Mouse (Mus musculus) heart, adult 2 months (tissue): ENCODE measurements around the gene Tmem161a. TPM values are rescaled to one million over a fixed set of nuclear protein-coding genes. Genes with fewer than 3 reads are reported as not detected.

Experiments
- DNase-seq, 2 experiments: peaks; one replicate each; pipeline ENCODE4 v3.0.0; 2021
- H3K27ac ChIP-seq: fragments of 200-600 bp; 2 replicates; pipeline ENCODE4 v1.8.1; 2022
- H3K27me3 ChIP-seq: fragments of 200-500 bp; 2 replicates; pipeline ENCODE4 v1.6.1; 2012; ENCODE audit warnings: mild to moderate bottlenecking, low read length, inconsistent platforms, mixed read lengths; ENCODE audit not compliant: control insufficient read depth, insufficient read depth
- H3K36me3 ChIP-seq: fragments of 200-500 bp; 2 replicates; pipeline ENCODE4 v1.6.1; 2012; ENCODE audit warnings: low read length, inconsistent platforms; ENCODE audit not compliant: control insufficient read depth, insufficient read depth
- H3K4me1 ChIP-seq: fragments of 200-500 bp; 2 replicates; pipeline ENCODE4 v1.6.1; 2011; ENCODE audit warnings: low read length; ENCODE audit not compliant: control insufficient read depth, insufficient read depth
- H3K4me3 ChIP-seq: fragments of 200-600 bp; 2 replicates; pipeline ENCODE4 v1.8.1; 2022
- H3K79me2 ChIP-seq: fragments of 200-500 bp; replicated peaks from 2 replicates; pipeline ENCODE4 v1.6.1; 2012; ENCODE audit warnings: mild to moderate bottlenecking, inconsistent platforms, low read length, moderate library complexity, mixed read lengths; ENCODE audit not compliant: control insufficient read depth, insufficient read depth
- H3K9ac ChIP-seq: fragments of 200-500 bp; 2 replicates; pipeline ENCODE4 v1.6.1; 2012; ENCODE audit warnings: low read depth, mild to moderate bottlenecking, control low read depth, inconsistent platforms, low read length, mixed read lengths
- CTCF ChIP-seq: fragments of 200-600 bp; IDR thresholded peaks from 2 replicates; pipeline ENCODE4 v1.8.1; 2022; ENCODE audit warnings: antibody characterized with exemption, mild to moderate bottlenecking, moderate library complexity
- EP300 ChIP-seq: fragments of 200-500 bp; IDR thresholded peaks from 2 replicates; pipeline ENCODE4 v1.6.1; 2011; ENCODE audit warnings: low read depth, low read length, control low read depth; ENCODE audit not compliant: insufficient read depth
- POLR2A ChIP-seq: fragments of 200-500 bp; IDR thresholded peaks from 2 replicates; pipeline ENCODE4 v1.6.1; 2011; ENCODE audit warnings: mild to moderate bottlenecking, low read depth, low read length, control low read depth; ENCODE audit not compliant: insufficient read depth
- WGBS: fragments of 180-500 bp; shearing (Covaris S2); methylation state at CpG from one replicate; pipeline ENCODE4 v1.1.7; 2018; 5-methylcytosine and 5-hydroxymethylcytosine counted together
- intact Hi-C: fragments of 180-260 bp; cut with DNase I; formaldehyde crosslinking; loops from one replicate; pipeline ENCODE4 v1.15.1; 2025
- polyA plus RNA-seq: library from polyadenylated mRNA; depleted of rRNA; stranded (reverse); fragments of >200 nt; gene quantifications from 2 replicates; pipeline ENCODE4 v1.2.3, GENCODE M21; 2012
- total RNA-seq, 2 experiments: library from RNA; stranded (reverse); gene quantifications; 2 replicates each; pipeline ENCODE4 v1.2.3; 2021

Tmem161a gene
- total and polyA plus RNA-seq, 3 experiments, result 93.6 to 134 (median 108) TPM

DNA sequence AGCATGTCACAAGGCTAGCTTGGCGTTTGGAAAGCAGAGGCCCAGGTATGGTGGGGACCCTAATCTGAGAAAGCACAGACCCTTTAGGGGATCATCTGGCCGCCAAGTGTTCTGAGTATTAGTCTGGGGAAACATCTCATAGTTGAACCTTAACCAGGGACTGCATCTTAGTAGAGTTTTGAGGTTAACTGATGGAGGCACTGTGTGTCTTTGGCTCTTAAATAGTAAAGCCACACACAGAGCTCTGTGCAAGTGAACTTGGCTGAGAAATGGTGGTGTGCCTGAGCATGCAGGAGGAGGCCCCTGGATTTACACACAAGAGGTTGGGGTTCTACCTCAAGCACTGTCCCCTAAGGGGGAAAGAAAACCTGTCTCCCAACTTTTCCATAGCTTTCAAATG, 6.1 kb downstream of the Tmem161a start:
- H3K9ac ChIP-seq, result no peak overlapping the region
- intact Hi-C loops, result loop anchor here (5.0 kb wide), 1 partner anchor 44 kb away; no protein-coding TSS in a partner anchor
- H3K27ac ChIP-seq, result no peak overlapping the region
- H3K4me3 ChIP-seq, result no peak overlapping the region
- no peaks in the 10 kb centered on the region for H3K27me3 ChIP-seq
- peaks cover 1% of the 10 kb centered on the region; the same call in 1 of the 2 replicates for H3K4me1 ChIP-seq
- TF ChIP-seq EP300 (no peak), CTCF (no peak), POLR2A (no peak)
- no peak for DNase-seq
- H3K36me3 ChIP-seq, result no peaks in the 10 kb centered on the region
- WGBS, result 90% methylated on average over 2 of the region's 2 CpGs
- 0 out of 2 replicates have a peak, but pooled peaks cover 1% of the 10 kb centered on the region for H3K79me2 ChIP-seq

DNA sequence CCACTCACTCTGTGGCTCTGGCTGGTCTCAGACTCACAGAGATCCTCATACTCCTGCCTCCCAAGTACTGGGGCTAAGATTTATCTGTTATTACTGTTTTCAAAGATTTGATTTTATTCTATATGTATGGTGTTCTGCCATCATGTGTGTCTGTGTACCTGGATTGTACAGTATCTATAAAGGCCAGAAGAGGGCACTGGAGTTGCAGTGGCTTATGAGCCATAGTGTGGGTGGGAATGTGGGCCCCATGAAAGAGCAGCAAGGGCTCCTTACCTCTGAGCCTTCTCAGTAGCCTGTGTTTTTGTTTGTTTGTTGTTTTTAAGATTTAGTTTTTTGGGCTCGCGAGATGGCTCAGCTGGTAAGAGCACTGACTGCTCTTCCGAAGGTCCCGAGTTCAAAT, 6.9 kb downstream of the Tmem161a start:
- WGBS, result 95% methylated on average over 4 of the region's 4 CpGs
- Histone ChIP-seq H3K36me3 (no peaks in the 10 kb centered on the region), H3K27me3 (no peaks in the 10 kb centered on the region), H3K4me1 (no peaks in the 10 kb centered on the region), H3K9ac (no peak overlapping the region), H3K27ac (no peak overlapping the region), H3K4me3 (no peak overlapping the region), H3K79me2 (no peaks in the 10 kb centered on the region)
- intact Hi-C loops, result loop anchor here (5.0 kb wide), 1 partner anchor 43 kb away; no protein-coding TSS in a partner anchor
- TF ChIP-seq POLR2A (no peak), CTCF (peak; percentile 67)
- DNase-seq, result no peak

DNA sequence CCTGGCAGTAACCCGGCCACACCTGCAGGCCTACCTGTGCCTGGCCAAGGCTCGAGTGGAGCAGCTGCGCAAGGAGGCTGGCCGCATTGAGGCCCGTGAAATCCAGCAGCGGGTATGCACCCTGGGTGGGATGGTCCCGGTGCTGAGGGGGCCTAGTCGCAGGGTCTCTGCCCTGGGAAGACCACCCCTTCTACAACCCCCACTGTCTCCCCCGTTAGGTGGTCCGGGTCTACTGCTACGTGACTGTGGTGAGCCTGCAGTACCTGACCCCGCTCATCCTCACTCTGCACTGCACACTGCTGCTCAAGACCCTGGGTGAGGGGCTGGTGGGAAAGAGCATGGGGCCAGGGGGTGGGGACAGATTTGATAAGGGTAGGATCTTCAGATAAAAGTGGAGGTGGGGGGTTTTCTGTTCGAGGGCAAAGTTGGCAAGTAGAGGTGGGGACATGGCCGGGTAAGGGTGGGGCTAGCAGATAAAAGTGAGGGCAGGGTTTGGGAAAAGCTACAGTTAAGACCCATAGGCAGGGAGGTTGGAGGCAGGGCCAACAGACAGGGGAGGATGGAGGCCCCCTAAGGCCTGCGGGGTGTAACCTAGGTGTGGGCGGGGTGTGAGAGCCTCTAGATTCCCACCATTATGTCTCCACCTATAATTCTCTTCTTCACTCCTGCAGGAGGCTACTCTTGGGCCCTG, 9.2 kb downstream of the Tmem161a start:
- Histone ChIP-seq H3K27me3 (no peaks in the 10 kb centered on the region), H3K4me1 (no peaks in the 10 kb centered on the region), H3K9ac (no peak overlapping the region), H3K4me3 (no peak overlapping the region), H3K79me2 (no peaks in the 10 kb centered on the region), H3K27ac (no peak overlapping the region), H3K36me3 (no peaks in the 10 kb centered on the region)
- 80% methylated on average over 16 of the region's 16 CpGs for WGBS
- intact Hi-C loops, result no loop called here
- DNase-seq, result no peak
- no peak for TF ChIP-seq POLR2A
- no peak for TF ChIP-seq CTCF
- TF ChIP-seq EP300, result no peak

- H3K27ac ChIP-seq, result no peak overlapping the region
- no peak for DNase-seq
- intact Hi-C loops, result no loop called here
- no peak overlapping the region for H3K9ac ChIP-seq
- no peaks in the 10 kb centered on the region for H3K36me3 ChIP-seq
- TF ChIP-seq EP300, result no peak
- WGBS, result 61% methylated on average over 2 of the region's 2 CpGs
- no peaks in the 10 kb centered on the region for H3K27me3 ChIP-seq
- H3K79me2 ChIP-seq, result no peaks in the 10 kb centered on the region
- no peak overlapping the region for H3K4me3 ChIP-seq
- no peaks in the 10 kb centered on the region for H3K4me1 ChIP-seq
Measured at GRCm38 (mm10) chr8:70181903-70182252, 9.7 kb downstream of the Tmem161a start.

DNA sequence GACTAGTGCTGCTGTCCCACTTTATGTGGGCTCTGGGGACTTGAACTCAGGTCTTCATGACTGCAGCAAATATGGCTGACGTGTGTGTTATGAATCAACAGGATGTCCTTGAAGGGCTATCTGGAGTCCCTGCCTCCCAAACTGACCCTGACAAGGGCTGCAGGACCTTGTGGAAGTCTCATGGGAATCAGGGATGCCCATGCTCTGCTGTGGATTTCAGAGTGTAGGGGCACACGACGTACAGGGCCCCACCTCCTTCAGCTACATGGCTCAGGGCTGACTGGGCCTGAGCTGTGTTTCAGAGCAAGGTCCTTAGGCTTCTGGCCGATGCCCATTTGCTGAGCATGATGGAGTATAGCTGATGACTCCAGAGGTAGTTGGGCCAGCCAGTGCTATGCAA, 11.0 kb downstream of the Tmem161a start:
- no peak overlapping the region for H3K27ac ChIP-seq
- no peak overlapping the region for H3K4me3 ChIP-seq
- H3K79me2 ChIP-seq, result no peaks in the 10 kb centered on the region
- H3K36me3 ChIP-seq, result no peaks in the 10 kb centered on the region
- TF ChIP-seq EP300, result no peak
- no peak for TF ChIP-seq POLR2A
- TF ChIP-seq CTCF, result no peak
- 82% methylated on average over 4 of the region's 4 CpGs for WGBS
- DNase-seq, result no peak
- H3K4me1 ChIP-seq, result no peaks in the 10 kb centered on the region
- H3K9ac ChIP-seq, result no peak overlapping the region
- intact Hi-C loops, result no loop called here
- H3K27me3 ChIP-seq, result no peaks in the 10 kb centered on the region

DNA sequence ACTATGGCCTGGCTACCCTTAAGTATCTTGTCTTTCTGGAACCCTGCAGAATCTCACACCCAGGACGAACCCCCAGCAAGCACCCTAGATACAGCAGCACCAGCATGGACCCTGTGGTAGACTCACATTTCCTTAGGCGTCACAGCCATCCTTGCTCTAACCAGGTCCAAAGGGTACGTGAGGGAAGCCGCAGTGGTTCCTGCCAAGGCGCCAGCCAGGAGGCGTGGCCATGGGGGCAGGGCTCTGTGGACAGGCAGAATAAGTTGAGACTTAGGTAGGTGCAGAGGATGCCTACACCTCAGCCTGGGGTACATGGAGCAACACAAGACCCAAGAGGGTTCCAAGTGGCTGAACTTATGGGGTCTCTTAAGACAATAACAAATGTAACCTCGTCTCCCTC, 16.6 kb downstream of the Tmem161a start:
- Histone ChIP-seq H3K36me3 (no peaks in the 10 kb centered on the region), H3K4me1 (no peaks in the 10 kb centered on the region; the same call in 1 of the 2 replicates), H3K9ac (no peak overlapping the region), H3K27ac (no peak overlapping the region), H3K27me3 (no peaks in the 10 kb centered on the region), H3K79me2 (no peaks in the 10 kb centered on the region), H3K4me3 (no peak overlapping the region)
- intact Hi-C loops, result no loop called here
- WGBS, result 52% methylated on average over 7 of the region's 7 CpGs
- TF ChIP-seq EP300 (no peak), CTCF (no peak), POLR2A (no peak)
- DNase-seq, result peak; percentile 49 to 57
